Mouse (Mus musculus) liver, postnatal 0 days (tissue): ENCODE measurements at regions not wholly inside any gene's neighbourhood (a gene's known extent, or its start where the extent isn't known, plus 50 kb on each side); places are given as distances from the start of the nearest gene placed in this dataset.

ENCODE experiments used
- CTCF ChIP-seq: sonication (generic); IDR thresholded peaks from 2 replicates; pipeline ENCODE4 v1.5.1; 2016; ENCODE audit warnings: antibody characterized with exemption, low read depth
- EP300 ChIP-seq: IDR thresholded peaks from 2 replicates; pipeline ENCODE4 v1.6.1; 2016; ENCODE audit warnings: antibody characterized with exemption, low read depth, mild to moderate bottlenecking

- TF ChIP-seq CTCF = no peak
- no peak for TF ChIP-seq EP300
Observed at GRCm38 (mm10) chr4:61898184-61898583, 63.2 kb upstream of the Mup5 start.
